Mouse (Mus musculus) spleen, adult 2 months (tissue): Measurements from ENCODE around the gene Kndc1. TPM values are rescaled to one million over a fixed set of nuclear protein-coding genes. Genes with fewer than 3 reads are reported as not detected.

Source experiments
- DNase-seq, 2 experiments: peaks; one replicate each; pipeline versions ENCODE4 v3.0.0 to v3.0.0-alpha.2; 2012 to 2021; ENCODE audit warnings: low spot score in 2 of 2, low read depth in 1 of 2
- H3K27ac ChIP-seq: fragments of 200-500 bp; 2 replicates; pipeline ENCODE4 v1.5.1; 2012; ENCODE audit warnings: low read length, inconsistent platforms; ENCODE audit not compliant: insufficient read depth
- H3K27me3 ChIP-seq: fragments of 200-500 bp; 2 replicates; pipeline ENCODE4 v1.6.1; 2012; ENCODE audit warnings: mild to moderate bottlenecking, moderate library complexity, low read length, inconsistent platforms; ENCODE audit not compliant: control insufficient read depth, insufficient read depth
- H3K36me3 ChIP-seq: fragments of 200-500 bp; 2 replicates; pipeline ENCODE4 v1.6.1; 2012; ENCODE audit warnings: mild to moderate bottlenecking, low read length, inconsistent platforms; ENCODE audit not compliant: control insufficient read depth, insufficient read depth
- H3K4me1 ChIP-seq: fragments of 200-500 bp; 2 replicates; pipeline ENCODE4 v1.6.1; 2011; ENCODE audit warnings: inconsistent platforms; ENCODE audit not compliant: control insufficient read depth, insufficient read depth, insufficient read length
- H3K4me3 ChIP-seq: fragments of 200-500 bp; 2 replicates; pipeline ENCODE4 v1.5.1; 2011; ENCODE audit warnings: mild to moderate bottlenecking, inconsistent platforms; ENCODE audit not compliant: insufficient read depth, insufficient read length; ENCODE audit errors: extremely low read depth
- CTCF ChIP-seq: fragments of 200-500 bp; IDR thresholded peaks from 2 replicates; pipeline ENCODE4 v1.5.1; 2011; ENCODE audit warnings: mild to moderate bottlenecking, inconsistent platforms; ENCODE audit not compliant: insufficient read depth, insufficient read length, insufficient replicate concordance; ENCODE audit errors: extremely low read depth
- POLR2A ChIP-seq: fragments of 200-500 bp; IDR thresholded peaks from 2 replicates; pipeline ENCODE4 v1.6.1; 2011; ENCODE audit warnings: low read depth, low read length, inconsistent platforms
- WGBS: fragments of 180-500 bp; shearing (Covaris S2); methylation state at CpG from one replicate; pipeline ENCODE4 v1.1.7; 2018; 5-methylcytosine and 5-hydroxymethylcytosine counted together
- polyA plus RNA-seq: library from polyadenylated mRNA; depleted of rRNA; stranded (reverse); fragments of >200 nt; gene quantifications from 2 replicates; pipeline ENCODE4 v1.2.3, GENCODE M21; 2012; rRNA removed

Gene Kndc1
- 0.08 and 0.16 TPM in 2 replicates for polyA plus RNA-seq

DNA sequence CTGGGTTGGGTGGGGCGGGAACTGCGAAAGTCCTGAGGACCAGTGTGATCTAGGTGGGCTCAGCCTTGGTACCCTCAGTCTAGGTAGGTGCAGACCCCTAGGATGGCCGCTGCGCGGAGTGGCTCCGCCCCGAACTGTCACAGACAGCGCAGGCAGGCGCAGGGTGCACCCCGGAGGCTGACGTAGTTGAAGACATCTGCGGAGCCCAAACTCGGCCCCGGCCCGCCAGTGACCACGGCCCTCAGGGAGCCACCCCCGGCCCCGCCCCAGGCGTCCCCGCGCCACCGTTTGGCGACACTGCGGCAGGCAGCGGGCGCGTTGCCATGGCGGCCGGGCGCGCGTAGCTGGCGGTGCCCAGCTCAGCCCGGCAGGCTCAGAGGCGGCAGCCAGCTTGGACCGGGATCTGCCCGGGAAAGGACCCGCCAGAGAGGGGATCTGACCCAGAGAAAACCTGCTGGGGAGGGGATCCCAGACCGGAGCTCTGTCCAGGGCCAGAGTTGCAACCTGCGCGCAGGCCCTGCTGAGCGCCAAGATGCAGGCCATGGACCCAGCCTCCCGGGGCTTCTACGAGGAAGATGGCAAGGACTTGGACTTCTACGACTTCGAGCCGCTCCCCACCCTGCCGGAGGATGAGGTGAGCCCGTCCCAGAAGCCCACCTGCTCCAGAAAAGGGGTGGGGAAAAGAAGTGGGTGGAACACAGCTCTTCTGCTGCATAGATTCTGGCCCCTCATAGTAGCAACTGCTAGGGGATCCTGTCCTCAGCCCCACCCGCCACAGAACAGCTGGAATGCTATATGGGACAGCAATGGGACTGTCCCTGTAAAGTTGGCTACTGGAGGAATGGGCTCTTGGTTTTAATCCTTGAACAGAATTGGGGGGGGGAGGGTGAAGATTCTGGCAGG lies at the start of gene Kndc1:
Gene Kndc1, plus strand, starts transcription at position 42 of the 903 bp plus-strand sequence.
- Histone ChIP-seq H3K36me3 (no peaks in the 10 kb centered on the region), H3K4me3 (no peak within 1 kb of the TSS), H3K4me1 (no peaks in the 10 kb centered on the region), H3K27ac (no peak within 1 kb of the TSS), H3K27me3 (peaks cover 2% of the 10 kb centered on the region; the same call in 1 of the 2 replicates)
- DNase-seq: no peak
- TF ChIP-seq CTCF (no peak), POLR2A (no peak)
- WGBS: 4% methylated on average over 50 of the region's 50 CpGs

DNA sequence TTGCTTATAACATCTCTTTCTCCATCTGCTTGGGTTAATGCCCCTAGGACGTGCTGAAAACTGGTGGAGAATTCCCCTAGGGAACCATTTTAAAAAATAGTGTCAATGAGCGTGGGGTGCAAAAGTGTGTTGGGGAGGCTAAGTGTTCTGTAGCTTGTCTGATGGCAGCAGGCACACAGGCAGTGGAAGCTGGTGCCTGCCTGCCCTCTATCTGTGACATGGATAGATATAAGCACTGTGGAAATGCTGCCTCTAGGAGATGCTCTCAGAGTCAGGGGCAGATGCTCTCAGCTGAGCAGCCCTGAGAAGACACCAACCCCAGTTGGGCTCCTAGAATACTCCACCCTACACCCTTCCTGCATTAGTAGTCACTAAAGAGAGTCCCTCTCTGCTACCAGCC lies 49.4 kb upstream of the Kndc1 start:
- TF ChIP-seq CTCF (no peak), POLR2A (no peak)
- 86% methylated on average over 2 of the region's 2 CpGs for WGBS
- H3K27me3 ChIP-seq: no peaks in the 10 kb centered on the region
- H3K36me3 ChIP-seq: no peaks in the 10 kb centered on the region
- no peak overlapping the region for H3K27ac ChIP-seq
- no peak for DNase-seq
- no peaks in the 10 kb centered on the region for H3K4me1 ChIP-seq
- no peak overlapping the region for H3K4me3 ChIP-seq

DNA sequence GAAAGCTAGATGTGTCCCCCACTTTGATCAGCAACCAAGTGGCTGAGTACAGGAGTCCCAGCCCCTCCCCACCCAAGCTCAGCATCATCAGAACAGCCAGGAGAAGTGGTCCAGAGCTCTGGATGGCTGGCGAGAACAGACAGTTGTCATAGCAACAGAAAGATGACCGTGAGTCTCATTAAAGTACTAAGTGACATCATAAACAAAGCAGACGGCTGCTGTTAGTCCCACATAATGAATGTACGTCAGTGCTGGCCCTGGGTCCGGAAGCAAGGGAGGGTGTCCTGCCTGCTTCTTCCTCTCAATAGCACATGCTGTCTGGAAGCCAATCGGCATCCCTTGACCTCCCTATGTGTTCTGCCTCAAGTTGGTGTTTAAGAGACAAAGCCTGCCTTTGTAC lies 44.3 kb upstream of the Kndc1 start:
- H3K36me3 ChIP-seq: no peaks in the 10 kb centered on the region
- TF ChIP-seq POLR2A: no peak
- no peak for TF ChIP-seq CTCF
- H3K27ac ChIP-seq: no peak overlapping the region
- no peaks in the 10 kb centered on the region for H3K4me1 ChIP-seq
- DNase-seq: no peak
- no peak overlapping the region for H3K4me3 ChIP-seq
- no peaks in the 10 kb centered on the region for H3K27me3 ChIP-seq
- 39% methylated on average over 6 of the region's 6 CpGs for WGBS

DNA sequence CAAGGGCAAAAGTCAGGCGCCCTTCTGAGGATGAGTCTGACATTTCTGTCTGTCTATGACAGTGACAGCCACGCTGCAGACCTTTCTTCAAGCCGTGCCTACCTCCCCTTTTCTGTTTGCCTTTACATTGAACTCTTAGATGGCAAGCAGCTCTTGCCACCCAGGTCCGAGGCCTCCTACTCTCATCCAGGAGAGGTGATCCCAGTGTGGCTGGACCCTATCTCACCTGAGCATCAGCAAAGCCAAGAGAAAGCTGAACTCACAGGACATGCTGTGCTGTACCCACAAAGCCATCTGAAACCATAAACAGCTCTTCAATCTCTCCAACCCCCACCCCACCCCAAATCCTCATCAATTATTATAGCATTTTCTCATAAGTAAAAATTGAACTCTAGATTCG lies 43.8 kb upstream of the Kndc1 start:
- H3K4me3 ChIP-seq: no peak overlapping the region
- WGBS: 78% methylated on average over 5 of the region's 5 CpGs
- H3K27ac ChIP-seq: no peak overlapping the region
- TF ChIP-seq CTCF: no peak
- DNase-seq: no peak
- H3K4me1 ChIP-seq: no peaks in the 10 kb centered on the region
- no peaks in the 10 kb centered on the region for H3K27me3 ChIP-seq
- H3K36me3 ChIP-seq: no peaks in the 10 kb centered on the region

DNA sequence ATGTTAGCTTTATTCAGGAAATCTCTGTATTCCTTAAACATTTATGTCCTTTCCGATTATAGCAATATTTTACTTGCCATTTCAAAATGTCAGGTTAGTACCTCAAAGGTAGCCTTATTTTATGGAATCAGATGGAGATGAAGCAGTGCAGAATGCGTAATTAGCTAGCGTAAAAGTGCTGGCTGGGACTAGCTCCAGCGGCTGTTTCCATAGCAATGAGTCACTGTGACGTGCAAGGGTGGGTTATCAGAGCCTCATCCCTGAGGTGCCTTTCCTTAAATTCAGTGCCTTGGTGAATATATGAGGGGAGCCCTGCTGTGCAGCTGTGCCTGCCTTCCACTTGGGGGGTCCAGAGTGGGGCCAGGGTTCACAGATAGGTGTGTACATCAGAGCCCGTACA lies 43.4 kb upstream of the Kndc1 start:
- no peak overlapping the region for H3K4me3 ChIP-seq
- no peak for DNase-seq
- H3K27me3 ChIP-seq: no peaks in the 10 kb centered on the region
- no peak overlapping the region for H3K27ac ChIP-seq
- no peaks in the 10 kb centered on the region for H3K36me3 ChIP-seq
- TF ChIP-seq POLR2A (no peak), CTCF (no peak)
- no peaks in the 10 kb centered on the region for H3K4me1 ChIP-seq
- WGBS: 86% methylated on average over 6 of the region's 6 CpGs

DNA sequence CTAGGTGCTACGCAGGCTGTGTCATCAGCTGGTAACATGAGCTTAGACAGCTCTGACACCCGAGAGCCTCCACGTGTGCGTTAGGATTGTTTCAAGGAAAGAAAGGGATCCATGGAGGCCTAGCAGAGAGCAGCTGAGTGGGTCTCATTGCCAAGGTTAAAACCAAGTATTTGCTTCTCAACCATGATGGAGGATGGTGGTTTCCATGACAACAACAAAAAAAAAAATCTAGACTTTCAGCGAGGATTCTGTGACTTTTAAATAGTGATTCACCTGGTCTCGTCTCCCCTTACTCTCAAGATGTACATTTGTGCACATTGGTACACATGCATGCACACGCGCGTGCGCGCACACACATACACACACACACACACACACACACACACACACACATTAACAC lies 39.2 kb upstream of the Kndc1 start:
- no peak for TF ChIP-seq CTCF
- no peak for TF ChIP-seq POLR2A
- no peaks in the 10 kb centered on the region for H3K36me3 ChIP-seq
- WGBS: 86% methylated on average over 11 of the region's 11 CpGs
- no peak overlapping the region for H3K4me3 ChIP-seq
- DNase-seq: no peak
- no peaks in the 10 kb centered on the region for H3K4me1 ChIP-seq
- H3K27me3 ChIP-seq: no peaks in the 10 kb centered on the region
- no peak overlapping the region for H3K27ac ChIP-seq

DNA sequence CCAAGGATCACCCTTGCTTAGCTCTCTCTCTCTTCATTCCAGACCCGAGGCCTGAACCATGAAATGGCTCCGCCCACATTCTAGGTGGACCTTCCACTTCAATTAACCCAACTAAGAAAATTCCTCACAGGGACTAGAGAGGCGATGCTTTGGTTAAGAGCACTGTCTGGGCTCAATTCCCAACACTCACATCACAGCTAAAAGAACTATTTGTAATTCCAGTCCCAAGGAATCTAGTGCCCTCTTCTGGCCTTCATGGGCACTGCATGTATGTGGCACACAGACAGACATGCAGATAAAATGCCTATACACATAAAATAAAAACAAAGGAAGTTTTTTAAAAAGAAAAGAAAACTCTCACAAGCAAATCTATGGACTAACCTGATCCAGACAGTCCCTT lies 33.1 kb upstream of the Kndc1 start:
- Histone ChIP-seq H3K36me3 (no peaks in the 10 kb centered on the region), H3K27ac (no peak overlapping the region), H3K27me3 (no peaks in the 10 kb centered on the region), H3K4me1 (no peaks in the 10 kb centered on the region), H3K4me3 (no peak overlapping the region)
- 36% methylated on average over 3 of the region's 3 CpGs for WGBS
- no peak for TF ChIP-seq CTCF
- no peak for TF ChIP-seq POLR2A
- DNase-seq: peak in 1 of 2 experiments; percentile 8
